In the genomic region with DNA sequence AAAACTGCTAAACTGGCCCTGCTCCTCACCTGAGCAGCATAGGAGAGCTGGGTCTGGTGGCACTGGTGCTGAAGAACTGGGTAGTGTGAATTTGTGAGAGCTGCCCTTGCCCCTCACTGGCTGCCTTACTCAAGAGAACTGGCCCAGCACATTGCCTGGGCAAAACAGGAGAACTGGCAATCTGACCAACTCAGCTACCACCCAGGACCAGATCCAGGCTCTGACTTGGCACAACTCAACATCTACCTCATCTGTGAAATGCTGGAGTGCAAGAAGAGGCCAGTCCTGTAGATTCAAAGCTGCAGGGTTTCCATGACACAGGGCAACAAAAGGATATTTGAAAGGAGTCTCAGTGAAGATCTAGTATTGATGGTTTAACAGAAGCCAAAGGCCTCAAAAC, we compare ENCODE assay signal across 15 mouse cellular contexts.
"Had no signal": no experiment of that assay in that cellular context is flagged by ENCODE, and none has a peak within 500 bp of the region (broad histone marks: within the 10 kb centered on the region; RNA-seq: fewer than 3 reads in every experiment).

No protein-coding gene starts in this region.

- DNase-seq: kidney, postnatal 25 days; layer of hippocampus, adult 9-11 months; liver, embryonic 13.5 days; lung, embryonic 14.5 days; lung, postnatal 36 days; midbrain, embryonic 14.5 days; right cerebral cortex, postnatal 4 days; thymus, adult 2 months; thymus, postnatal 14 days; thymus, postnatal 4 days had no signal

- H3K27ac ChIP-seq: kidney, postnatal 0 days; layer of hippocampus, adult 2 months; liver, embryonic 13.5 days; stomach, postnatal 0 days had no signal

- H3K4me1 ChIP-seq: liver, embryonic 13.5 days had no signal

- H3K9me3 ChIP-seq: liver, embryonic 13.5 days had no signal

- H3K36me3 ChIP-seq: liver, embryonic 13.5 days had no signal

- H3K4me2 ChIP-seq: liver, embryonic 13.5 days; lung, embryonic 14.5 days; midbrain, embryonic 11.5 days had no signal

- H3K27me3 ChIP-seq: liver, embryonic 13.5 days had no signal

- ATAC-seq: lung, postnatal 0 days had no signal

- H3K9ac ChIP-seq: liver, embryonic 13.5 days; lung, embryonic 14.5 days had no signal

- H3K4me3 ChIP-seq: layer of hippocampus, adult 2 months; liver, embryonic 13.5 days had no signal
